Mouse (Mus musculus) kidney, postnatal 25 days (tissue): Measurements from ENCODE around the gene Zfp69.

Source experiments
- DNase-seq, 2 experiments: peaks; one replicate each; pipeline ENCODE4 v3.0.0; 2021; ENCODE audit warnings: mixed read lengths in 2 of 2

Gene Zfp69

DNA sequence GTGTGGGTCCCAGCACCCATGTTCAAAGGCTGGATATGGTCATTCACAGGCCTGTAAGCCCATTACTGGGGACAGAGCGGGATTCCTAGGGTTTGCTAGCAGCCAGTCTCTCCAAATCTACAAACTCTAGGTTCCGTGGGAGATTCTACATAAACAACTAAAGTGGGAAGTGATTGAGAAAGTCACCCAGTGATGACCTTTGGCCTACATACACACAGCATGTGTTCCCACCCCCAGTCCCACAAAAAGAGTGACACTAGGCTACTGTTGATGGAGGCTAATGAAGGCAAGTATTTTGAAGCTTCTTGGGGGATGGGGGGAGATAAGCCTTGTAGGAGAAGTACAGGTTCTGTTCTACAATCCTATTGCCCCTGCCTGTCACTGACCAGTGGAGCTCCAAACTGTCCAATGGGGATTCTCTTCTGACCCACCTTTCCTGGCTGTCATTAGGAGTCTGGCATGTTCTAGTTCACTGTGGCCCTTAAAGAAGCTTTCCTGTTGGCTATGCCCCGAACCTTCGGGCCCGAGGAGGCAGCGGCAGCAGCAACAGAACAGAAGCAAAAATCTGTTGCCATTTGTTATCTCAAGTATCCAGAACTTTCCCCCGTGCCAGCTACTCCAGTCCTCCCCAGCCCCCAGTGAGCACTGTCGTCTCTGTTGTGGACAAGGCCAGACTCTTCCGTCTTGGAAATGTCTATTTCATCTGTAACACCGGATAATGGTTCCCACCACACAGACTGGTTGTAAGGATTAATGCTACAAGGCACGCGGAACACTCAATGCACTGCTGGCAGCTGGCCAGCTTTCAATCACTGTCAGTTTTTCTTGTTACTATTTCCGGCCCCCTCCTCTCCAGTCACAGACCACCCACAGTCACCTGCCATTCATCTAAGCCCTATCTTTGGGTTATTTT is 66.0 kb downstream of the Zfp69 start:
- peak in 1 of 2 experiments; percentile 27 for DNase-seq

DNA sequence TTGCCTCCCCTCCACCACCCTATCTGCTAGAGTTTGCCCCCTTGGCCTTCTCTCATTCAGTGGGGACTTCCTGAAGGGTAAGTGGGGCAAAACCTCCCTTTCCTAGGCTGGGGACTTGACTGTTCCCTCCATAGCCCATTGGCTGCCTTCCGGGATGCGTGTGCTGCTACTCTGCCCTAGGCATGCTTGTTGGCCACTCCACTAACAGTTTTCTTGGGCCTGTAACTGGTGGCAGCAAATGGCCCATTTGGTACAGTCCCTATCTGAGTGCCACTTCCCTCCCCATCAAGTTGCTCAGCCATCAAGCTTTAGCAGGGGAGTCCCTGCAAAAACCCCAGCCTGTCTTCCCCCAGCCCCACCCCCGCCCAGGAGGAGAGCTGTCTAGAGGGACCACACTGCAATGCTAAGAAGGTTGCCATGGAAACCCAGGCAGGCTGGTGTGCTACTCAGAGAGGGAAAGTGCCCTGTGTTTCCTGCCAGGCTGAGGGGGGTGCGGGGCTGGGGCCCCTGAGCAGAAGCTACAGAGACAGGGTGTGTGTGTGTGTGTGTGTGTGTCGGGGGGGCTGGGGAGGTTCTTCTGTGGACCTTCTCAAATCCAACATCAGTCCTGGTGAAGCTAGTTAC is 69.4 kb downstream of the Zfp69 start:
- peak in 1 of 2 experiments; percentile 19 for DNase-seq

- no peak for DNase-seq
Observed at GRCm38 (mm10) chr4:120880731-120881432, 70.6 kb downstream of the Zfp69 start.
